Mouse (Mus musculus): ENCODE data around the gene Hpd. TPM values are rescaled to one million over a fixed set of nuclear protein-coding genes. Genes with fewer than 3 reads are reported as not detected.

Gene Hpd
- total and polyA plus RNA-seq, 3 experiments, result 0.20 TPM; not detected in 2

DNA sequence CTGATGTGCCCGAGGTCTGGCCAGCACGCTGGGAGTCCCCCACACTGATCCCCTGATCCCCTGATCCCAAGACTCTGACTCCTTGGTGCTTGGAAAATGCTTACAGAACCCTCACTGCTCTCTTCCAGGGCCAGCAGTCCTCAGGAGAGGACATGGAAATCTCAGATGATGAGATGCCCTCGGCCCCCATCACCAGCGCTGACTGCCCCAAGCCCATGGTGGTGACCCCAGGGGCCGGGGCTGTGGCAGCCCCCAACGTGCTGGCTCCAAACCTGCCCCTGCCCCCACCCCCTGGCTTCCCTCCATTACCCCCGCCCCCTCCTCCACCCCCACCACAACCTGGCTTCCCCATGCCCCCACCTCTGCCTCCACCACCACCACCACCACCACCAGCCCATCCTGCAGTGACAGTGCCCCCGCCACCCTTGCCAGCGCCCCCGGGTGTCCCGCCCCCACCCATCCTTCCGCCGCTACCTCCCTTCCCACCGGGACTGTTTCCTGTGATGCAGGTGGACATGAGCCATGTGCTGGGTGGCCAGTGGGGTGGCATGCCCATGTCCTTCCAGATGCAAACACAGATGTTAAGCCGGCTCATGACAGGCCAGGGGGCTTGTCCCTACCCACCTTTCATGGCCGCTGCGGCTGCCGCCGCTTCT lies 30.7 kb downstream of the Hpd start:
- H3K27me3 ChIP-seq (replicated peaks), result no peaks in the 10 kb centered on the region
- peak overlapping the region; percentile 53 for H3K9ac ChIP-seq (ENCODE audit: insufficient read depth, low read depth)
- peak overlapping the region; percentile 54 for H3K4me2 ChIP-seq (ENCODE audit: insufficient read depth, low read depth, poor library complexity, severe bottlenecking)
- no peak for DNase-seq (ENCODE audit: extremely low read depth)
- peaks cover 9 to 44% of the 10 kb centered on the region in 2 experiments for H3K4me1 ChIP-seq (ENCODE audit: control insufficient read depth in 1 of 2, insufficient read depth in 2 of 2)
- no peaks in the 10 kb centered on the region for H3K9me3 ChIP-seq (replicated peaks; ENCODE audit: low read length)
- H3K27ac ChIP-seq (ENCODE audit: insufficient read depth, low read depth), result peak overlapping the region; percentile 87
- no peak for TF ChIP-seq BHLHE40 (IDR thresholded peaks at IDR 0.05; ENCODE audit: low read depth, low read length)
- TF ChIP-seq MAX (IDR thresholded peaks at IDR 0.05; ENCODE audit: low read length), result no peak
- no peak for TF ChIP-seq E2F4 (IDR thresholded peaks at IDR 0.05; ENCODE audit: insufficient replicate concordance, low read depth, low read length)
- TF ChIP-seq JUND (conservative IDR thresholded peaks at IDR 0.05; ENCODE audit: low read depth, low read length), result no peak
- no peak for TF ChIP-seq USF1 (IDR thresholded peaks at IDR 0.05; ENCODE audit: low read depth, low read length)
- no peak for TF ChIP-seq CTCF (conservative IDR thresholded peaks at IDR 0.05 in 1 of 2, IDR thresholded peaks at IDR 0.05 in 1 of 2; ENCODE audit: low read depth in 2 of 2, low read length in 2 of 2)
- TF ChIP-seq JUN (IDR thresholded peaks at IDR 0.05; ENCODE audit: insufficient read depth, low read depth, low read length), result no peak
- no peak for TF ChIP-seq EP300 (IDR thresholded peaks at IDR 0.05; ENCODE audit: low read length)
- in situ Hi-C loops (cut with MboI; ENCODE audit: low pct_ligation_motif_present, low pct_unique_long_range_greater_than_20kb, low sequenced_read_pairs), result no loop called here
- H3K4me3 ChIP-seq (replicated peaks in 1 of 3; ENCODE audit: low read depth in 2 of 3, low read length in 2 of 3, poor library complexity in 1 of 3), result peak overlapping the region in 2 of 3 experiments; percentile 48 to 58
- dilution Hi-C loops (cut with MboI; ENCODE audit: extremely low pct_ligation_motif_present, extremely low pct_unique_long_range_greater_than_20kb, low sequenced_read_pairs), result no loop called here
- peaks cover 58 to 77% of the 10 kb centered on the region in 2 experiments for H3K36me3 ChIP-seq (replicated peaks in 1 of 2; ENCODE audit: control insufficient read depth in 1 of 2, insufficient read depth in 1 of 2, low read length in 1 of 2)
- H3K79me2 ChIP-seq (replicated peaks; ENCODE audit: control insufficient read depth, extremely low read depth, insufficient read depth, poor library complexity, severe bottlenecking), result peaks cover 27% of the 10 kb centered on the region

DNA sequence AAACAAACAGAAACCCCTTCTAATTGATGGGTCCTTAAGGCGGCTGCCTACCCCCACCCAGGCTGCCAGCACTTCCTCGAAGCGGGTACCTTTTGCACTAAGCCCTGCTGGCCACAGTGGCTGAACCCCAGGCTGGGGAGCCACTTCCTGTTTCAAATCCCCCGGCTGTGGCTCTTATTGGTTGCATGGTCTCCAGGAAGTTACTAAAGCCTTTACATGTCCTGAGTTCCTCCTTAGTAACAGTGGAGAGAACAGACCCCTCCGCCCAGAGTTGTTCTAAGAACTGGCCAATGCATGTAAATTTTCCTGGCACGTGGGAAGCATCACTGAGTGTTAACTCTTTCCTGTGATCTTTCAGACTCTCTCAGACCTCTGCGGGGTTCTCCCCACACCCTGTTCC lies 31.4 kb downstream of the Hpd start:
- peaks cover 33% of the 10 kb centered on the region for H3K79me2 ChIP-seq (replicated peaks; ENCODE audit: control insufficient read depth, extremely low read depth, insufficient read depth, poor library complexity, severe bottlenecking)
- H3K36me3 ChIP-seq (replicated peaks in 1 of 2; ENCODE audit: control insufficient read depth in 1 of 2, insufficient read depth in 1 of 2, low read length in 1 of 2), result peaks cover 59 to 77% of the 10 kb centered on the region in 2 experiments
- in situ Hi-C loops (cut with MboI; ENCODE audit: low pct_ligation_motif_present, low pct_unique_long_range_greater_than_20kb, low sequenced_read_pairs), result no loop called here
- H3K27ac ChIP-seq (ENCODE audit: insufficient read depth, low read depth), result peak overlapping the region; percentile 87
- H3K27me3 ChIP-seq (replicated peaks), result no peaks in the 10 kb centered on the region
- peak overlapping the region; percentile 58 to 72 (median 60) for H3K4me3 ChIP-seq (replicated peaks in 1 of 3; ENCODE audit: low read depth in 2 of 3, low read length in 2 of 3, poor library complexity in 1 of 3)
- H3K4me1 ChIP-seq (ENCODE audit: control insufficient read depth in 1 of 2, insufficient read depth in 2 of 2), result peaks cover 9 to 51% of the 10 kb centered on the region in 2 experiments
- no peaks in the 10 kb centered on the region for H3K9me3 ChIP-seq (replicated peaks; ENCODE audit: low read length)
- peak overlapping the region; percentile 53 for H3K9ac ChIP-seq (ENCODE audit: insufficient read depth, low read depth)
- dilution Hi-C loops (cut with MboI; ENCODE audit: extremely low pct_ligation_motif_present, extremely low pct_unique_long_range_greater_than_20kb, low sequenced_read_pairs), result no loop called here
- DNase-seq (ENCODE audit: extremely low read depth), result peak; percentile 95
- peak overlapping the region; percentile 54 for H3K4me2 ChIP-seq (ENCODE audit: insufficient read depth, low read depth, poor library complexity, severe bottlenecking)
- TF ChIP-seq HCFC1 (IDR thresholded peaks at IDR 0.05; ENCODE audit: low read depth, low read length), result peak; percentile 54
- no peak for TF ChIP-seq MAFK (IDR thresholded peaks at IDR 0.05; ENCODE audit: insufficient replicate concordance, low read length)
- peak; percentile 68 for TF ChIP-seq MAX (IDR thresholded peaks at IDR 0.05; ENCODE audit: low read length)
- TF ChIP-seq RAD21 (IDR thresholded peaks at IDR 0.05; ENCODE audit: low read depth, low read length), result no peak
- peak; percentile 91 for TF ChIP-seq MXI1 (IDR thresholded peaks at IDR 0.05; ENCODE audit: low read depth, low read length)
- TF ChIP-seq SIN3A (IDR thresholded peaks at IDR 0.05; ENCODE audit: low read length), result peak; percentile 91
- TF ChIP-seq PAX5 (IDR thresholded peaks at IDR 0.05; ENCODE audit: low read length), result no peak
- TF ChIP-seq JUN (IDR thresholded peaks at IDR 0.05; ENCODE audit: insufficient read depth, low read depth, low read length), result no peak
- TF ChIP-seq E2F4 (IDR thresholded peaks at IDR 0.05; ENCODE audit: insufficient replicate concordance, low read depth, low read length), result peak; percentile 18; the same call in 1 of the 2 replicates
- TF ChIP-seq ZMIZ1 (IDR thresholded peaks at IDR 0.05; ENCODE audit: low read depth, low read length), result 0 out of 2 replicates have a peak, but pooled peaks have one; percentile 44
- TF ChIP-seq BHLHE40 (IDR thresholded peaks at IDR 0.05; ENCODE audit: low read depth, low read length), result peak; percentile 97
- TF ChIP-seq ELF1 (IDR thresholded peaks at IDR 0.05; ENCODE audit: low read depth, low read length), result peak; percentile 94
- TF ChIP-seq CHD2 (IDR thresholded peaks at IDR 0.05; ENCODE audit: low read length), result no peak
- TF ChIP-seq MYC (IDR thresholded peaks at IDR 0.05; ENCODE audit: low read depth, low read length), result peak; percentile 80
- peak; percentile 71 for TF ChIP-seq POLR2A (IDR thresholded peaks at IDR 0.05; ENCODE audit: low read depth, low read length)
- no peak for TF ChIP-seq ZNF384 (IDR thresholded peaks at IDR 0.05; ENCODE audit: low read depth, low read length)
- TF ChIP-seq POLR2AphosphoS2 (IDR thresholded peaks at IDR 0.05; ENCODE audit: low read depth, low read length), result no peak
- no peak for TF ChIP-seq ZC3H11A (IDR thresholded peaks at IDR 0.05; ENCODE audit: low read depth, low read length)
- no peak for TF ChIP-seq CTCF (conservative IDR thresholded peaks at IDR 0.05 in 1 of 2, IDR thresholded peaks at IDR 0.05 in 1 of 2; ENCODE audit: low read depth in 2 of 2, low read length in 2 of 2)
- TF ChIP-seq NELFE (IDR thresholded peaks at IDR 0.05; ENCODE audit: low read depth, low read length), result no peak
- no peak for TF ChIP-seq GABPA (IDR thresholded peaks at IDR 0.05; ENCODE audit: insufficient replicate concordance, low read depth, low read length)
- no peak for TF ChIP-seq JUND (conservative IDR thresholded peaks at IDR 0.05; ENCODE audit: low read depth, low read length)
- peak; percentile 57; the same call in 1 of the 2 replicates for TF ChIP-seq TCF12 (IDR thresholded peaks at IDR 0.05; ENCODE audit: low read depth, low read length)
- TF ChIP-seq ETS1 (conservative IDR thresholded peaks at IDR 0.05; ENCODE audit: low read depth, low read length), result peak; percentile 64
- 0 out of 2 replicates have a peak, but pooled peaks have one; percentile 44 for TF ChIP-seq UBTF (IDR thresholded peaks at IDR 0.05; ENCODE audit: low read depth, low read length)
- no peak for TF ChIP-seq CHD1 (IDR thresholded peaks at IDR 0.05; ENCODE audit: low read depth, low read length)
- no peak for TF ChIP-seq RCOR1 (conservative IDR thresholded peaks at IDR 0.05; ENCODE audit: low read depth, low read length)
- peak; percentile 74 for TF ChIP-seq USF1 (IDR thresholded peaks at IDR 0.05; ENCODE audit: low read depth, low read length)
- 0 out of 2 replicates have a peak, but pooled peaks have one; percentile 22 for TF ChIP-seq MAZ (IDR thresholded peaks at IDR 0.05; ENCODE audit: low read depth, low read length)

Data from CH12.LX (cell line).